Mouse (Mus musculus): Measurements from ENCODE around the gene B2m. TPM values are rescaled to one million over a fixed set of nuclear protein-coding genes. Genes with fewer than 3 reads are reported as not detected.

B2m gene
- polyA plus RNA-seq, 1 experiment from 2014 or later: 124 TPM

- Histone ChIP-seq H3K9me3 (ENCODE audit: control insufficient read depth, low read length) (no peaks in the 10 kb centered on the region), H3K36me3 (ENCODE audit: control insufficient read depth, insufficient read depth, low read length) (no peaks in the 10 kb centered on the region), H3K4me1 (ENCODE audit: control insufficient read depth, insufficient read depth, low read length) (no peaks in the 10 kb centered on the region), H3K27ac (ENCODE audit: low read depth, low read length) (no peak overlapping the region), H3K4me2 (no peak overlapping the region), H3K4me3 (ENCODE audit: low read depth, low read length) (no peak overlapping the region), H3K27me3 (ENCODE audit: control insufficient read depth, insufficient read depth, low read length) (no peaks in the 10 kb centered on the region), H3K9ac (ENCODE audit: low read length) (no peak overlapping the region)
- WGBS: 56% methylated on average over 5 of the region's 5 CpGs
- DNase-seq (ENCODE audit: low spot score, missing footprints) (no peak), ATAC-seq (ENCODE audit: low FRiP score) (no peak)
Observed at GRCm38 (mm10) chr2:122126765-122127347, 20.6 kb upstream of the B2m start.

- WGBS: 96% methylated on average over 4 of the region's 4 CpGs
- no peaks in the 10 kb centered on the region for H3K27me3 ChIP-seq (ENCODE audit: control insufficient read depth, insufficient read depth, low read length)
- no peak overlapping the region for H3K9ac ChIP-seq (ENCODE audit: low read length)
- H3K27ac ChIP-seq (ENCODE audit: low read depth, low read length): no peak overlapping the region
- H3K4me1 ChIP-seq (ENCODE audit: control insufficient read depth, insufficient read depth, low read length): no peaks in the 10 kb centered on the region
- H3K36me3 ChIP-seq (ENCODE audit: control insufficient read depth, insufficient read depth, low read length): no peaks in the 10 kb centered on the region
- DNase-seq (ENCODE audit: low spot score, missing footprints) (no peak), ATAC-seq (ENCODE audit: low FRiP score) (no peak)
- H3K4me3 ChIP-seq (ENCODE audit: low read depth, low read length): no peak overlapping the region
- no peak overlapping the region for H3K4me2 ChIP-seq
- H3K9me3 ChIP-seq (ENCODE audit: control insufficient read depth, low read length): no peaks in the 10 kb centered on the region
Observed at GRCm38 (mm10) chr2:122127635-122128034, 19.9 kb upstream of the B2m start.

GRCm38 (mm10) chr2:122132078-122132477, 15.4 kb upstream of the B2m start:
- DNase-seq (ENCODE audit: low spot score, missing footprints) (no peak), ATAC-seq (ENCODE audit: low FRiP score) (no peak)

GRCm38 (mm10) chr2:122132618-122133017, 14.9 kb upstream of the B2m start:
- H3K27me3 ChIP-seq (ENCODE audit: control insufficient read depth, insufficient read depth, low read length): no peaks in the 10 kb centered on the region
- no peak overlapping the region for H3K27ac ChIP-seq (ENCODE audit: low read depth, low read length)
- no peaks in the 10 kb centered on the region for H3K9me3 ChIP-seq (ENCODE audit: control insufficient read depth, low read length)
- H3K9ac ChIP-seq (ENCODE audit: low read length): no peak overlapping the region
- H3K4me3 ChIP-seq (ENCODE audit: low read depth, low read length): no peak overlapping the region
- no peaks in the 10 kb centered on the region for H3K4me1 ChIP-seq (ENCODE audit: control insufficient read depth, insufficient read depth, low read length)
- DNase-seq (ENCODE audit: low spot score, missing footprints) (no peak), ATAC-seq (ENCODE audit: low FRiP score) (no peak)
- WGBS: 80% methylated on average over 2 of the region's 2 CpGs
- no peak overlapping the region for H3K4me2 ChIP-seq
- H3K36me3 ChIP-seq (ENCODE audit: control insufficient read depth, insufficient read depth, low read length): no peaks in the 10 kb centered on the region

More at GRCm38 (mm10) chr2:122132078-122132477, 15.4 kb upstream of the B2m start:
- Histone ChIP-seq H3K4me1 (ENCODE audit: control insufficient read depth, insufficient read depth, low read length) (no peaks in the 10 kb centered on the region), H3K27ac (ENCODE audit: low read depth, low read length) (no peak overlapping the region), H3K27me3 (ENCODE audit: control insufficient read depth, insufficient read depth, low read length) (no peaks in the 10 kb centered on the region), H3K9me3 (ENCODE audit: control insufficient read depth, low read length) (no peaks in the 10 kb centered on the region), H3K4me3 (ENCODE audit: low read depth, low read length) (no peak overlapping the region), H3K9ac (ENCODE audit: low read length) (no peak overlapping the region), H3K4me2 (no peak overlapping the region), H3K36me3 (ENCODE audit: control insufficient read depth, insufficient read depth, low read length) (no peaks in the 10 kb centered on the region)
- whole genome bisulfite sequencing: 91% methylated on average over 2 of the region's 2 CpGs

GRCm38 (mm10) chr2:122137839-122138465, 9.5 kb upstream of the B2m start:
- no peaks in the 10 kb centered on the region for H3K4me1 ChIP-seq (ENCODE audit: control insufficient read depth, insufficient read depth, low read length)
- no peaks in the 10 kb centered on the region for H3K27me3 ChIP-seq (ENCODE audit: control insufficient read depth, insufficient read depth, low read length)
- ATAC-seq (ENCODE audit: low FRiP score) (no peak), DNase-seq (ENCODE audit: low spot score, missing footprints) (peak; percentile 69)
- H3K9ac ChIP-seq (ENCODE audit: low read length): no peak overlapping the region
- no peak overlapping the region for H3K4me3 ChIP-seq (ENCODE audit: low read depth, low read length)
- H3K9me3 ChIP-seq (ENCODE audit: control insufficient read depth, low read length): no peaks in the 10 kb centered on the region
- WGBS: 65% methylated on average over 5 of the region's 5 CpGs
- H3K27ac ChIP-seq (ENCODE audit: low read depth, low read length): no peak overlapping the region
- no peaks in the 10 kb centered on the region for H3K36me3 ChIP-seq (ENCODE audit: control insufficient read depth, insufficient read depth, low read length)
- no peak overlapping the region for H3K4me2 ChIP-seq

GRCm38 (mm10) chr2:122140815-122141214, 6.7 kb upstream of the B2m start:
- no peaks in the 10 kb centered on the region for H3K27me3 ChIP-seq (ENCODE audit: control insufficient read depth, insufficient read depth, low read length)
- DNase-seq (ENCODE audit: low spot score, missing footprints) (peak; percentile 17), ATAC-seq (ENCODE audit: low FRiP score) (no peak)
- H3K4me2 ChIP-seq: no peak overlapping the region
- 86% methylated on average over 2 of the region's 2 CpGs for WGBS
- no peak overlapping the region for H3K9ac ChIP-seq (ENCODE audit: low read length)
- no peaks in the 10 kb centered on the region for H3K36me3 ChIP-seq (ENCODE audit: control insufficient read depth, insufficient read depth, low read length)
- no peaks in the 10 kb centered on the region for H3K4me1 ChIP-seq (ENCODE audit: control insufficient read depth, insufficient read depth, low read length)
- H3K4me3 ChIP-seq (ENCODE audit: low read depth, low read length): no peak overlapping the region
- no peaks in the 10 kb centered on the region for H3K9me3 ChIP-seq (ENCODE audit: control insufficient read depth, low read length)
- no peak overlapping the region for H3K27ac ChIP-seq (ENCODE audit: low read depth, low read length)

- ATAC-seq (ENCODE audit: low FRiP score) (no peak), DNase-seq (ENCODE audit: low spot score, missing footprints) (peak; percentile 39)
- no peak overlapping the region for H3K4me3 ChIP-seq (ENCODE audit: low read depth, low read length)
- H3K27ac ChIP-seq (ENCODE audit: low read depth, low read length): no peak overlapping the region
- H3K9me3 ChIP-seq (ENCODE audit: control insufficient read depth, low read length): no peaks in the 10 kb centered on the region
- H3K9ac ChIP-seq (ENCODE audit: low read length): no peak overlapping the region
- H3K4me1 ChIP-seq (ENCODE audit: control insufficient read depth, insufficient read depth, low read length): no peaks in the 10 kb centered on the region
- H3K36me3 ChIP-seq (ENCODE audit: control insufficient read depth, insufficient read depth, low read length): no peaks in the 10 kb centered on the region
- WGBS: 78% methylated on average over 5 of the region's 5 CpGs
- H3K27me3 ChIP-seq (ENCODE audit: control insufficient read depth, insufficient read depth, low read length): no peaks in the 10 kb centered on the region
- no peak overlapping the region for H3K4me2 ChIP-seq
Observed at GRCm38 (mm10) chr2:122141332-122141967, 6.0 kb upstream of the B2m start.

GRCm38 (mm10) chr2:122143111-122143510, 4.4 kb upstream of the B2m start:
- H3K4me2 ChIP-seq: no peak overlapping the region
- no peak overlapping the region for H3K4me3 ChIP-seq (ENCODE audit: low read depth, low read length)
- H3K27me3 ChIP-seq (ENCODE audit: control insufficient read depth, insufficient read depth, low read length): no peaks in the 10 kb centered on the region
- DNase-seq (ENCODE audit: low spot score, missing footprints) (peak; percentile 8), ATAC-seq (ENCODE audit: low FRiP score) (no peak)
- WGBS: 92% methylated on average over 3 of the region's 3 CpGs
- no peaks in the 10 kb centered on the region for H3K9me3 ChIP-seq (ENCODE audit: control insufficient read depth, low read length)
- H3K36me3 ChIP-seq (ENCODE audit: control insufficient read depth, insufficient read depth, low read length): no peaks in the 10 kb centered on the region
- no peaks in the 10 kb centered on the region for H3K4me1 ChIP-seq (ENCODE audit: control insufficient read depth, insufficient read depth, low read length)
- H3K9ac ChIP-seq (ENCODE audit: low read length): no peak overlapping the region
- H3K27ac ChIP-seq (ENCODE audit: low read depth, low read length): no peak overlapping the region

- ATAC-seq (ENCODE audit: low FRiP score) (no peak), DNase-seq (ENCODE audit: low spot score, missing footprints) (peak; percentile 68)
- H3K4me1 ChIP-seq (ENCODE audit: control insufficient read depth, insufficient read depth, low read length): peaks cover 2% of the 10 kb centered on the region; the same call in 1 of the 2 replicates
- no peak overlapping the region for H3K27ac ChIP-seq (ENCODE audit: low read depth, low read length)
- no peak overlapping the region for H3K9ac ChIP-seq (ENCODE audit: low read length)
- 79% methylated on average over 4 of the region's 4 CpGs for WGBS
- no peak overlapping the region for H3K4me2 ChIP-seq
- H3K27me3 ChIP-seq (ENCODE audit: control insufficient read depth, insufficient read depth, low read length): no peaks in the 10 kb centered on the region
- H3K36me3 ChIP-seq (ENCODE audit: control insufficient read depth, insufficient read depth, low read length): no peaks in the 10 kb centered on the region
- H3K4me3 ChIP-seq (ENCODE audit: low read depth, low read length): no peak overlapping the region
- H3K9me3 ChIP-seq (ENCODE audit: control insufficient read depth, low read length): no peaks in the 10 kb centered on the region
Observed at GRCm38 (mm10) chr2:122145756-122146155, 1.7 kb upstream of the B2m start.
